Mouse (Mus musculus) MEL (cell line): ENCODE data around the gene Cyp2d11. TPM values are rescaled to one million over a fixed set of nuclear protein-coding genes. Genes with fewer than 3 reads are reported as not detected.

Experiments
- DNase-seq: peaks from one replicate; pipeline ENCODE4 v3.0.0; 2011; ENCODE audit warnings: low read depth, low spot score
- H3K27ac ChIP-seq: 2 replicates; pipeline ENCODE4 v1.5.1; 2012; ENCODE audit warnings: low read depth, mild to moderate bottlenecking, control low read depth, low read length, moderate library complexity; ENCODE audit not compliant: control insufficient read depth
- H3K27me3 ChIP-seq, 2 experiments: fragments of 150-350 bp in 1 of 2; sonication (generic) in 1 of 2; 2 replicates each; pipeline ENCODE4 v1.6.1; 2012; ENCODE audit warnings: low read length in 2 of 2, mild to moderate bottlenecking in 2 of 2, improper control_type of control experiment in 1 of 2, moderate library complexity in 1 of 2; ENCODE audit not compliant: insufficient read depth in 2 of 2, control insufficient read depth in 1 of 2
- H3K36me3 ChIP-seq, 2 experiments: 2 replicates each; pipeline ENCODE4 v1.6.1; 2012 to 2014; ENCODE audit warnings: low read length in 2 of 2, improper control_type of control experiment in 1 of 2, inconsistent platforms in 1 of 2, mild to moderate bottlenecking in 1 of 2; ENCODE audit not compliant: insufficient read depth in 2 of 2, control insufficient read depth in 1 of 2
- H3K4me1 ChIP-seq, 2 experiments: fragments of 150-350 bp in 1 of 2; sonication (generic) in 1 of 2; 2 replicates each; pipeline ENCODE4 v1.6.1; 2012; ENCODE audit warnings: low read length in 2 of 2, improper control_type of control experiment in 1 of 2, mild to moderate bottlenecking in 1 of 2; ENCODE audit not compliant: insufficient read depth in 2 of 2, control insufficient read depth in 1 of 2
- H3K4me3 ChIP-seq, 2 experiments: fragments of 150-350 bp in 1 of 2; sonication (generic) in 1 of 2; 2 replicates each; pipeline ENCODE4 v1.5.1; 2012; ENCODE audit warnings: low read depth in 2 of 2, low read length in 2 of 2, mild to moderate bottlenecking in 2 of 2, moderate library complexity in 2 of 2, control low read depth in 1 of 2, improper control_type of control experiment in 1 of 2; ENCODE audit not compliant: control insufficient read depth in 1 of 2, insufficient read depth in 1 of 2
- H3K79me2 ChIP-seq: 2 replicates; pipeline ENCODE4 v1.6.1; 2012; ENCODE audit warnings: mild to moderate bottlenecking, low read length, moderate library complexity; ENCODE audit not compliant: control insufficient read depth, poor library complexity, insufficient read depth
- H3K9ac ChIP-seq: 2 replicates; pipeline ENCODE4 v1.6.1; 2012; ENCODE audit warnings: low read depth, mild to moderate bottlenecking, control low read depth, low read length, moderate library complexity; ENCODE audit not compliant: control insufficient read depth, poor library complexity, severe bottlenecking
- H3K9me3 ChIP-seq: fragments of 150-350 bp; sonication (generic); replicated peaks from 2 replicates; pipeline ENCODE4 v1.6.1; 2012; ENCODE audit warnings: mild to moderate bottlenecking, low read length, improper control_type of control experiment, moderate library complexity; ENCODE audit not compliant: insufficient read depth
- BHLHE40 ChIP-seq: IDR thresholded peaks from 2 replicates; pipeline ENCODE4 v1.6.1; 2012; ENCODE audit warnings: low read depth, mild to moderate bottlenecking, inconsistent platforms, low read length, improper control_type of control experiment, borderline replicate concordance
- CTCF ChIP-seq, 3 experiments: IDR thresholded peaks in 2 of 3; conservative IDR thresholded peaks in 1 of 3; 2 replicates each; pipeline ENCODE4 v1.5.1; 2011 to 2012; ENCODE audit warnings: low read length in 3 of 3, low read depth in 2 of 3, mild to moderate bottlenecking in 2 of 3, improper control_type of control experiment in 1 of 3, inconsistent platforms in 1 of 3, mixed read lengths in 1 of 3, moderate library complexity in 1 of 3; ENCODE audit not compliant: control insufficient read depth in 1 of 3, insufficient read depth in 1 of 3, poor library complexity in 1 of 3, severe bottlenecking in 1 of 3
- E2F4 ChIP-seq: IDR thresholded peaks from 2 replicates; pipeline ENCODE4 v1.6.1; 2011; ENCODE audit warnings: low read depth, low read length, improper control_type of control experiment, borderline replicate concordance
- EP300 ChIP-seq, 2 experiments: IDR thresholded peaks; 2 replicates each; pipeline ENCODE4 v1.6.1; 2011; ENCODE audit warnings: improper control_type of control experiment in 2 of 2, low read length in 2 of 2, low read depth in 1 of 2, mild to moderate bottlenecking in 1 of 2
- ETS1 ChIP-seq: IDR thresholded peaks from 2 replicates; pipeline ENCODE4 v1.6.1; 2012; ENCODE audit warnings: low read depth, mild to moderate bottlenecking, inconsistent platforms, low read length, improper control_type of control experiment, moderate library complexity
- GATA1 ChIP-seq: IDR thresholded peaks from 2 replicates; pipeline ENCODE4 v1.6.1; 2011; ENCODE audit warnings: low read depth, low read length, improper control_type of control experiment
- JUND ChIP-seq: IDR thresholded peaks from 2 replicates; pipeline ENCODE4 v1.6.1; 2011; ENCODE audit warnings: low read depth, mild to moderate bottlenecking, improper control_type of control experiment, low read length
- KAT2A ChIP-seq: conservative IDR thresholded peaks from 2 replicates; pipeline ENCODE4 v1.6.1; 2012; ENCODE audit warnings: low read depth, low read length, improper control_type of control experiment, inconsistent platforms
- MEF2A ChIP-seq: IDR thresholded peaks from 2 replicates; pipeline ENCODE4 v1.6.1; 2014; ENCODE audit warnings: low read depth, mild to moderate bottlenecking, inconsistent platforms, low read length, improper control_type of control experiment; ENCODE audit not compliant: poor library complexity, insufficient replicate concordance, severe bottlenecking; ENCODE audit errors: extremely low read depth
- MXI1 ChIP-seq: IDR thresholded peaks from 2 replicates; pipeline ENCODE4 v1.6.1; 2011; ENCODE audit warnings: mild to moderate bottlenecking, low read depth, low read length, improper control_type of control experiment
- MYB ChIP-seq: IDR thresholded peaks from 2 replicates; pipeline ENCODE4 v1.6.1; 2011; ENCODE audit warnings: mild to moderate bottlenecking, low read depth, low read length, improper control_type of control experiment
- MYC ChIP-seq: IDR thresholded peaks from 2 replicates; pipeline ENCODE4 v1.6.1; 2011; ENCODE audit warnings: low read depth, mild to moderate bottlenecking, low read length, improper control_type of control experiment, moderate library complexity
- NRF1 ChIP-seq: IDR thresholded peaks from 2 replicates; pipeline ENCODE4 v1.6.1; 2014; ENCODE audit warnings: low read depth, mild to moderate bottlenecking, inconsistent platforms, low read length, improper control_type of control experiment, moderate library complexity; ENCODE audit not compliant: poor library complexity, insufficient read depth, severe bottlenecking
- POLR2AphosphoS2 ChIP-seq: IDR thresholded peaks from 2 replicates; pipeline ENCODE4 v1.6.1; 2011; ENCODE audit warnings: low read length, improper control_type of control experiment
- RAD21 ChIP-seq: IDR thresholded peaks from 2 replicates; pipeline ENCODE4 v1.6.1; 2011; ENCODE audit warnings: mild to moderate bottlenecking, low read depth, low read length, improper control_type of control experiment
- SIN3A ChIP-seq: IDR thresholded peaks from 2 replicates; pipeline ENCODE4 v1.6.1; 2012; ENCODE audit warnings: low read length, improper control_type of control experiment, inconsistent platforms
- USF1 ChIP-seq: IDR thresholded peaks from 2 replicates; pipeline ENCODE4 v1.6.1; 2014; ENCODE audit warnings: low read depth, mild to moderate bottlenecking, inconsistent platforms, low read length, improper control_type of control experiment, moderate library complexity
- ZC3H11A ChIP-seq: IDR thresholded peaks from 2 replicates; pipeline ENCODE4 v1.6.1; 2012; ENCODE audit warnings: low read depth, mild to moderate bottlenecking, inconsistent platforms, low read length, improper control_type of control experiment
- ZKSCAN1 ChIP-seq: IDR thresholded peaks from 2 replicates; pipeline ENCODE4 v1.6.1; 2012; ENCODE audit warnings: low read depth, mild to moderate bottlenecking, inconsistent platforms, low read length, improper control_type of control experiment, moderate library complexity
- polyA plus RNA-seq, 2 experiments: library from polyadenylated mRNA; stranded (reverse) in 1 of 2; unstranded in 1 of 2; fragments of >175 nt in 1 of 2; fragments of >200 nt in 1 of 2; gene quantifications; 2 replicates each; pipeline versions ENCODE4 v1.2.1 to v1.2.4; 2012; ENCODE audit warnings: low replicate concordance in 2 of 2, low read depth in 1 of 2; ENCODE audit not compliant: insufficient read length in 2 of 2, insufficient read depth in 1 of 2, missing spikeins in 1 of 2
- total RNA-seq: library from RNA; depleted of rRNA; stranded (reverse); fragments of 300-350 nt; gene quantifications from 2 replicates; pipeline ENCODE4 v1.2.3, GENCODE M21; 2012

Gene Cyp2d11
- total and polyA plus RNA-seq, 3 experiments, result not detected

- no peaks in the 10 kb centered on the region for H3K4me1 ChIP-seq
- H3K9ac ChIP-seq, result no peak overlapping the region
- H3K79me2 ChIP-seq, result no peaks in the 10 kb centered on the region
- H3K4me3 ChIP-seq, result no peak overlapping the region
- H3K27me3 ChIP-seq, result peaks cover 6 to 12% of the 10 kb centered on the region in 2 experiments
- no peak for DNase-seq
- TF ChIP-seq POLR2AphosphoS2 (no peak), GATA1 (no peak), MYC (no peak), SIN3A (no peak), NRF1 (no peak), MYB (no peak), ZC3H11A (no peak), MXI1 (no peak), BHLHE40 (no peak), KAT2A (no peak)
- no peak overlapping the region for H3K27ac ChIP-seq
- H3K9me3 ChIP-seq, result no peaks in the 10 kb centered on the region
- no peaks in the 10 kb centered on the region for H3K36me3 ChIP-seq
Observed at GRCm38 (mm10) chr15:82378261-82379180, 15.3 kb downstream of the Cyp2d11 start.

DNA sequence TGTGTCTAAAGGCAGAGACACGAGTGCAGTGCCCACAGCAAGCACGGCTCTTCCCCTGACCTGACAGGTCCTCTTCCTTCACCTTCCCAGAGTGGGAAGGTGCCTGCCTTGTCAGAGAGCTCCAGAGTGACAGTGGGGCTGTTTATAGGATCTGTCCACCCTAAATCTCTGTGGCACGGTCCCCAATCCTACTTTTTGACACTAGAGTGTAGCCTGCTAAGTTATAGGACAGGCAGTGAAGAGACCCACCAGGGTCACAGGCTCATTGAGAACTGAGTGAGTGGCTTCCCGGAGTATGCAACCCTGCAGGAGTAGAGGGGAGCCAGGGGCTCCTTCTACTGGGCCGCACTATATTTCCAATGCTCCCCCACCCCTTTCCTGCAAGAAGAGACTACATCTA lies 16.1 kb downstream of the Cyp2d11 start:
- Histone ChIP-seq H3K4me1 (no peaks in the 10 kb centered on the region), H3K9ac (no peak overlapping the region), H3K27me3 (peaks cover 5 to 6% of the 10 kb centered on the region in 2 experiments), H3K27ac (no peak overlapping the region), H3K4me3 (no peak overlapping the region), H3K36me3 (no peaks in the 10 kb centered on the region), H3K79me2 (no peaks in the 10 kb centered on the region), H3K9me3 (no peaks in the 10 kb centered on the region)
- no peak for DNase-seq
- no peak for TF ChIP-seq MYC
- TF ChIP-seq RAD21, result no peak
- no peak for TF ChIP-seq MXI1
- TF ChIP-seq E2F4, result no peak
- no peak for TF ChIP-seq EP300 (IDR thresholded peaks at IDR 0.05; ENCODE audit: low read depth in 1 of 2, low read length in 2 of 2)
- no peak for TF ChIP-seq CTCF (IDR thresholded peaks at IDR 0.05 in 2 of 3, conservative IDR thresholded peaks at IDR 0.05 in 1 of 3; ENCODE audit: control insufficient read depth in 1 of 3, insufficient read depth in 1 of 3, low read depth in 2 of 3, low read length in 3 of 3, poor library complexity in 1 of 3, severe bottlenecking in 1 of 3)
- TF ChIP-seq KAT2A, result no peak
- TF ChIP-seq MEF2A, result no peak
- no peak for TF ChIP-seq USF1
- TF ChIP-seq POLR2AphosphoS2, result no peak
- TF ChIP-seq ETS1, result no peak
- no peak for TF ChIP-seq ZKSCAN1
- no peak for TF ChIP-seq SIN3A
- no peak for TF ChIP-seq JUND
